Mouse (Mus musculus) small intestine, adult 2 months (tissue): ENCODE data around the gene Dynlt1c.
"Not testable (repeated sequence)": the region's sequence is repeated elsewhere in the genome, so short reads cannot be mapped to it uniquely, and the experiment has no call there.

Experiments
- CTCF ChIP-seq: fragments of 200-500 bp; IDR thresholded peaks from 2 replicates; pipeline ENCODE4 v1.5.1; 2012; ENCODE audit warnings: low read depth, mild to moderate bottlenecking, control low read depth, inconsistent platforms, low read length, moderate library complexity, mixed read lengths; ENCODE audit not compliant: insufficient replicate concordance, insufficient read length; ENCODE audit errors: extremely low read depth
- POLR2A ChIP-seq: fragments of 200-500 bp; IDR thresholded peaks from 2 replicates; pipeline ENCODE4 v1.6.1; 2012; ENCODE audit warnings: low read depth, mild to moderate bottlenecking, control low read depth, inconsistent platforms, low read length, moderate library complexity

GRCm38 (mm10) chr17:6564866-6565265 is 36.6 kb upstream of the Dynlt1c start:
- TF ChIP-seq CTCF, POLR2A: not testable (repeated sequence)
